Comparison of ENCODE assay signal across 24 mouse cellular contexts in the genomic region with DNA sequence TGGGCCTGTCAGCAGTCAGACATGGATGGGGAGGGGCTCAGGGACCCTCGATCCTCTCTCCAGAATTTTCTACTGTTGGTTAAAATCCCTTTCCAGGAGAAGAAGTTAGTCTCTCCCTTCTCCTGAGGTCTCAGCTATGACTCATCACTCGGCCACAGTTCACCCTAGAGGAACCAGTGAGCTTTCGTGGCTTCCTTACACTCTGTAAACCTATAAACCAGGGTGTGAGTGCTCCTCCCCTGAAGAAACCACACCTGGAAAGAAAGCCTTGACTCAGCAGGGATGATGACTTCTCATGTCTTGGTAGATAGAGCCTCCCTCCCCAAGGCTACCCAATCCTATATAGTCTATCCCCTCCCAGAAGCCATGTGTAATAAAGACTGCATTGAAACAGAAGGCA. TPM values are rescaled to one million over a fixed set of nuclear protein-coding genes. Genes with fewer than 3 reads are reported as not detected.
DNase-seq lines count a peak whose midpoint lies in the region; ATAC-seq and TF ChIP-seq lines count a peak whose summit lies in the region.
"Had no signal": no experiment of that assay in that cellular context is flagged by ENCODE, and none has a peak within 500 bp of the region (broad histone marks: within the 10 kb centered on the region; RNA-seq: fewer than 3 reads in every experiment).

No protein-coding gene starts in this region.

- peaks cover 60% of the 10 kb centered on the region for H3K4me1 ChIP-seq in heart, embryonic 10.5 days
- peaks cover 38% of the 10 kb centered on the region for H3K4me1 ChIP-seq in intestine, embryonic 15.5 days (replicated peaks)
- H3K4me1 ChIP-seq in stomach, embryonic 15.5 days: peaks cover 23% of the 10 kb centered on the region
- H3K4me1 ChIP-seq in lung, adult 2 months (ENCODE audit: control insufficient read depth, insufficient read depth, low read length): peaks cover 16% of the 10 kb centered on the region

- TF ChIP-seq CTCF in lung, adult 2 months (IDR thresholded peaks at IDR 0.05; ENCODE audit: insufficient read depth, low read length): no peak

- peak; percentile 81 for ATAC-seq in intestine, embryonic 15.5 days
- ATAC-seq in stomach, embryonic 15.5 days (ENCODE audit: insufficient read depth, low FRiP score, low read depth): peak; percentile 44; the same call in 1 of the 2 replicates
- no peak for ATAC-seq in megakaryocyte-erythroid progenitor cell, adult 5-6 weeks (replicated peaks; ENCODE audit: low FRiP score, low TSS enrichment, poor library complexity, severe bottlenecking)
- ATAC-seq: forebrain, embryonic 15.5 days; lung, postnatal 0 days; midbrain, embryonic 15.5 days had no signal

- peaks cover 9% of the 10 kb centered on the region; the same call in 1 of the 2 replicates for H3K36me3 ChIP-seq in heart, embryonic 10.5 days
- H3K36me3 ChIP-seq in intestine, embryonic 15.5 days: peaks cover 3% of the 10 kb centered on the region; the same call in 1 of the 2 replicates
- no peaks in the 10 kb centered on the region for H3K36me3 ChIP-seq in stomach, embryonic 15.5 days
- H3K36me3 ChIP-seq: embryonic facial prominence, embryonic 13.5 days; forebrain, embryonic 15.5 days; hindbrain, embryonic 15.5 days; liver, embryonic 15.5 days; midbrain, embryonic 15.5 days had no signal

- H3K4me3 ChIP-seq in heart, embryonic 10.5 days: no peak overlapping the region
- H3K4me3 ChIP-seq in intestine, embryonic 15.5 days (replicated peaks): no peak overlapping the region
- no peak overlapping the region for H3K4me3 ChIP-seq in stomach, embryonic 15.5 days (replicated peaks)
- H3K4me3 ChIP-seq in lung, adult 2 months (replicated peaks; ENCODE audit: extremely low read depth, low read depth, low read length): no peak overlapping the region
- H3K4me3 ChIP-seq: embryonic facial prominence, embryonic 13.5 days; forebrain, embryonic 15.5 days; heart, embryonic 12.5 days; hindbrain, embryonic 15.5 days; limb, embryonic 15.5 days; liver, embryonic 15.5 days; midbrain, embryonic 15.5 days had no signal

- no peaks in the 10 kb centered on the region for H3K9me3 ChIP-seq in heart, embryonic 10.5 days
- no peaks in the 10 kb centered on the region for H3K9me3 ChIP-seq in intestine, embryonic 15.5 days
- H3K9me3 ChIP-seq in stomach, embryonic 15.5 days: no peaks in the 10 kb centered on the region
- H3K9me3 ChIP-seq: embryonic facial prominence, embryonic 13.5 days; forebrain, embryonic 15.5 days; heart, embryonic 12.5 days; hindbrain, embryonic 15.5 days; limb, embryonic 15.5 days; liver, embryonic 15.5 days; midbrain, embryonic 15.5 days had no signal

- WGBS in heart, embryonic 10.5 days: 69% methylated on average over 3 of the region's 3 CpGs
- 65% methylated on average over 3 of the region's 3 CpGs for WGBS in intestine, embryonic 15.5 days
- 73% methylated on average over 3 of the region's 3 CpGs for WGBS in stomach, embryonic 15.5 days
- 88% methylated on average over 3 of the region's 3 CpGs for WGBS in lung, adult 2 months

- H3K4me2 ChIP-seq in intestine, embryonic 15.5 days (replicated peaks): no peak overlapping the region
- H3K4me2 ChIP-seq in stomach, embryonic 15.5 days: no peak overlapping the region
- H3K4me2 ChIP-seq: embryonic facial prominence, embryonic 13.5 days; forebrain, embryonic 15.5 days; heart, embryonic 12.5 days; hindbrain, embryonic 15.5 days; limb, embryonic 15.5 days; liver, embryonic 15.5 days; midbrain, embryonic 15.5 days had no signal

- no peak for TF ChIP-seq POLR2A in lung, adult 2 months (IDR thresholded peaks at IDR 0.05; ENCODE audit: borderline replicate concordance, extremely low read depth, low read depth, low read length)

- H3K9ac ChIP-seq in intestine, embryonic 15.5 days: no peak overlapping the region
- no peak overlapping the region for H3K9ac ChIP-seq in stomach, embryonic 15.5 days
- H3K9ac ChIP-seq: embryonic facial prominence, embryonic 13.5 days; forebrain, embryonic 15.5 days; heart, embryonic 12.5 days; hindbrain, embryonic 15.5 days; limb, embryonic 15.5 days; liver, embryonic 15.5 days; midbrain, embryonic 15.5 days had no signal

- DNase-seq in heart, embryonic 10.5 days (ENCODE audit: low spot score): no peak
- no peak for DNase-seq in heart, adult 9 months (ENCODE audit: low spot score in 2 of 2)
- peak; percentile 89 for DNase-seq in 416B (ENCODE audit: low read depth)
- no peak for DNase-seq in lung, adult 2 months
- DNase-seq: B cell, adult 2 months; cerebellum, adult 2 months; gastrocnemius, postnatal 36 days; kidney, adult 2 months; kidney, postnatal 4 days; right cerebral cortex, postnatal 4 days; thymus, postnatal 36 days had no signal

- no peaks in the 10 kb centered on the region for H3K27me3 ChIP-seq in heart, embryonic 10.5 days (ENCODE audit: insufficient read depth, poor library complexity, severe bottlenecking)
- H3K27me3 ChIP-seq in intestine, embryonic 15.5 days (replicated peaks): no peaks in the 10 kb centered on the region
- H3K27me3 ChIP-seq in stomach, embryonic 15.5 days (replicated peaks): no peaks in the 10 kb centered on the region
- H3K27me3 ChIP-seq: embryonic facial prominence, embryonic 13.5 days; forebrain, embryonic 15.5 days; heart, embryonic 12.5 days; hindbrain, embryonic 15.5 days; limb, embryonic 15.5 days; liver, embryonic 15.5 days; midbrain, embryonic 15.5 days had no signal

- H3K27ac ChIP-seq in heart, embryonic 10.5 days: peak overlapping the region; percentile 59; the same call in 1 of the 2 replicates
- H3K27ac ChIP-seq in intestine, embryonic 15.5 days: peak overlapping the region; percentile 77
- no peak overlapping the region for H3K27ac ChIP-seq in stomach, embryonic 15.5 days
- H3K27ac ChIP-seq: embryonic facial prominence, embryonic 13.5 days; forebrain, embryonic 15.5 days; hindbrain, embryonic 15.5 days; limb, embryonic 15.5 days; liver, embryonic 15.5 days; midbrain, embryonic 15.5 days had no signal

RNA-seq across cellular contexts. Expression of a gene that starts 23.2 kb away (rescaled TPM):
- 24.7 and 33.2 TPM in 2 replicates for polyA plus RNA-seq in heart, embryonic 10.5 days (2016; fragmentation: Nextera tagmentation; extraction: Ambion mirVana)
- 15.9 and 16.6 TPM in 2 replicates for polyA plus RNA-seq in intestine, embryonic 15.5 days (2015; fragmentation: Nextera tagmentation; extraction: Ambion mirVana)
- polyA plus RNA-seq in stomach, embryonic 15.5 days (2015; fragmentation: Nextera tagmentation; extraction: Ambion mirVana): 12.7 and 13.5 TPM in 2 replicates
- polyA plus RNA-seq in lung, adult 2 months (2012; rRNA removed): 3.7 and 3.8 TPM in 2 replicates
- 1.7 TPM in 1 of 2 replicates, not detected in the other for total RNA-seq in megakaryocyte-erythroid progenitor cell, adult 5-6 weeks (2014; fragmentation: Nextera tagmentation)
- total RNA-seq in megakaryocyte-erythroid progenitor cell, adult 5-6 weeks (2017): 0.11 and 0.33 TPM in 2 replicates

RNA-seq across cellular contexts. Expression of a gene that starts 35.1 kb away (rescaled TPM):
- 7.1 and 7.4 TPM in 2 replicates for polyA plus RNA-seq in heart, embryonic 10.5 days (2016; fragmentation: Nextera tagmentation; extraction: Ambion mirVana)
- 4.4 and 5.4 TPM in 2 replicates for polyA plus RNA-seq in intestine, embryonic 15.5 days (2015; fragmentation: Nextera tagmentation; extraction: Ambion mirVana)
- 3.5 and 3.8 TPM in 2 replicates for polyA plus RNA-seq in stomach, embryonic 15.5 days (2015; fragmentation: Nextera tagmentation; extraction: Ambion mirVana)
- 0.24 and 0.38 TPM in 2 replicates for polyA plus RNA-seq in lung, adult 2 months (2012; rRNA removed)
- not detected in 2 replicates for total RNA-seq in megakaryocyte-erythroid progenitor cell, adult 5-6 weeks (2014; fragmentation: Nextera tagmentation)
- total RNA-seq in megakaryocyte-erythroid progenitor cell, adult 5-6 weeks (2017): not detected in 2 replicates
- total RNA-seq: gastrocnemius, postnatal 36 days had no signal

RNA-seq across cellular contexts. Expression of a gene that starts 49.6 kb away (rescaled TPM):
- not detected in 2 replicates for polyA plus RNA-seq in heart, embryonic 10.5 days (2016; fragmentation: Nextera tagmentation; extraction: Ambion mirVana)
- polyA plus RNA-seq in intestine, embryonic 15.5 days (2015; fragmentation: Nextera tagmentation; extraction: Ambion mirVana): 1.2 TPM in 2 replicates
- 0.84 and 11.2 TPM in 2 replicates for polyA plus RNA-seq in stomach, embryonic 15.5 days (2015; fragmentation: Nextera tagmentation; extraction: Ambion mirVana)
- 0.34 TPM in 1 of 2 replicates, not detected in the other for polyA plus RNA-seq in lung, adult 2 months (2012; rRNA removed)
- total RNA-seq in megakaryocyte-erythroid progenitor cell, adult 5-6 weeks (2014; fragmentation: Nextera tagmentation): not detected in 2 replicates
- not detected in 2 replicates for total RNA-seq in megakaryocyte-erythroid progenitor cell, adult 5-6 weeks (2017)
- total RNA-seq: gastrocnemius, postnatal 36 days; heart, postnatal 25 days; left cerebral cortex, postnatal 36 days had no signal
- polyA plus RNA-seq: cerebellum, adult 2 months; embryonic facial prominence, embryonic 13.5 days; forebrain, embryonic 15.5 days; heart, embryonic 12.5 days; hindbrain, embryonic 15.5 days; kidney, adult 2 months; liver, embryonic 15.5 days; midbrain, embryonic 15.5 days had no signal
